Mouse (Mus musculus): ENCODE results near the gene Atp1b3. TPM values are rescaled to one million over a fixed set of nuclear protein-coding genes. Genes with fewer than 3 reads are reported as not detected.

Gene Atp1b3
- total and polyA plus RNA-seq, 2 experiments from 2014 or later: 69.1 to 188 TPM

- Histone ChIP-seq H3K27me3 (ENCODE audit: insufficient read depth, low read length) (no peaks in the 10 kb centered on the region), H3K9me3 (ENCODE audit: low read length) (no peaks in the 10 kb centered on the region), H3K36me3 (ENCODE audit: insufficient read depth, low read length) (peaks cover 10% of the 10 kb centered on the region; the same call in 1 of the 2 replicates), H3K4me2 (ENCODE audit: low read depth, low read length, poor library complexity, severe bottlenecking) (no peak overlapping the region), H3K27ac (ENCODE audit: low read depth, low read length) (no peak overlapping the region), H3K9ac (replicated peaks; ENCODE audit: low read length, poor library complexity, severe bottlenecking) (no peak overlapping the region), H3K4me3 (ENCODE audit: low read depth, low read length) (no peak overlapping the region), H3K4me1 (ENCODE audit: insufficient read depth, low read length) (no peaks in the 10 kb centered on the region)
- ATAC-seq (ENCODE audit: low FRiP score) (no peak), DNase-seq (ENCODE audit: low spot score) (no peak)
- 95% methylated on average over 5 of the region's 5 CpGs for WGBS
- no peak for TF ChIP-seq CTCF (IDR thresholded peaks at IDR 0.05)
These were observed 44.9 kb downstream of the Atp1b3 start for GRCm38 (mm10) chr9:96319333-96319732.

GRCm38 (mm10) chr9:96312074-96312473 lies 52.2 kb downstream of the Atp1b3 start:
- no peak for DNase-seq (ENCODE audit: low spot score)
- 100% methylated on average over 3 of the region's 3 CpGs for WGBS
- Histone ChIP-seq H3K4me2 (ENCODE audit: low read depth, low read length, poor library complexity, severe bottlenecking) (no peak overlapping the region), H3K27me3 (ENCODE audit: insufficient read depth, low read length) (no peaks in the 10 kb centered on the region), H3K9me3 (ENCODE audit: low read length) (no peaks in the 10 kb centered on the region), H3K36me3 (ENCODE audit: insufficient read depth, low read length) (peaks cover 5% of the 10 kb centered on the region; the same call in 1 of the 2 replicates), H3K4me3 (ENCODE audit: low read depth, low read length) (no peak overlapping the region), H3K4me1 (ENCODE audit: insufficient read depth, low read length) (no peaks in the 10 kb centered on the region), H3K9ac (replicated peaks; ENCODE audit: low read length, poor library complexity, severe bottlenecking) (no peak overlapping the region), H3K27ac (ENCODE audit: low read depth, low read length) (no peak overlapping the region)
- no peak for TF ChIP-seq CTCF (IDR thresholded peaks at IDR 0.05)
- ATAC-seq (ENCODE audit: low FRiP score): no peak

DNA sequence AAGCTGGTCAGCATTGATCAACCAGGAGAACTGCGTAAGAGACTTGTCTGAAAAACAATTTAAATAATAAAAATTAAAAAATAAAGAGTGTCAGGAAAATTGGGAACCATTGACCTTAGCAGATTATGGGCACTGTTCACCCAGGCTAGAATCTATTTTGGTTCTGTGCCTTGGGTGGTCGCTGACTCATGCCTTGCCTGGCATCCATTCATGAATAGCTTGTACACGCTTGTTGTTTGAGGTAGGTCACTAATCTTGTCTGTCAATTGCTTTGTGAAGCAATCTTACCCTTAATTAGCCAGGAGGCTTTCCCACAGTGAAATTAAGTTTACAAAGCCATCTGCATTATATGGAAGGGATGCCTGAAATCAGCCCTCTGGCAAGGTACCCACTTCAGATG lies 55.4 kb downstream of the Atp1b3 start:
- DNase-seq (ENCODE audit: low spot score): no peak
- H3K4me2 ChIP-seq (ENCODE audit: low read depth, low read length, poor library complexity, severe bottlenecking): no peak overlapping the region
- H3K27me3 ChIP-seq (ENCODE audit: insufficient read depth, low read length): no peaks in the 10 kb centered on the region
- no peaks in the 10 kb centered on the region for H3K9me3 ChIP-seq (ENCODE audit: low read length)
- peaks cover 3% of the 10 kb centered on the region; the same call in 1 of the 2 replicates for H3K36me3 ChIP-seq (ENCODE audit: insufficient read depth, low read length)
- no peak overlapping the region for H3K27ac ChIP-seq (ENCODE audit: low read depth, low read length)
- no peaks in the 10 kb centered on the region for H3K4me1 ChIP-seq (ENCODE audit: insufficient read depth, low read length)
- WGBS: 66% methylated on average over 3 of the region's 3 CpGs
- no peak for TF ChIP-seq CTCF (IDR thresholded peaks at IDR 0.05)
- no peak overlapping the region for H3K4me3 ChIP-seq (ENCODE audit: low read depth, low read length)
- no peak for ATAC-seq (ENCODE audit: low FRiP score)
- no peak overlapping the region for H3K9ac ChIP-seq (replicated peaks; ENCODE audit: low read length, poor library complexity, severe bottlenecking)

- no peak overlapping the region for H3K27ac ChIP-seq (ENCODE audit: low read depth, low read length)
- H3K4me3 ChIP-seq (ENCODE audit: low read depth, low read length): no peak overlapping the region
- no peaks in the 10 kb centered on the region for H3K27me3 ChIP-seq (ENCODE audit: insufficient read depth, low read length)
- no peak for TF ChIP-seq CTCF (IDR thresholded peaks at IDR 0.05)
- no peaks in the 10 kb centered on the region for H3K9me3 ChIP-seq (ENCODE audit: low read length)
- no peak for ATAC-seq (ENCODE audit: low FRiP score)
- no peaks in the 10 kb centered on the region for H3K4me1 ChIP-seq (ENCODE audit: insufficient read depth, low read length)
- H3K4me2 ChIP-seq (ENCODE audit: low read depth, low read length, poor library complexity, severe bottlenecking): no peak overlapping the region
- H3K36me3 ChIP-seq (ENCODE audit: insufficient read depth, low read length): peaks cover 19% of the 10 kb centered on the region
- WGBS: 88% methylated on average over 3 of the region's 3 CpGs
- DNase-seq (ENCODE audit: low spot score): no peak
- no peak overlapping the region for H3K9ac ChIP-seq (replicated peaks; ENCODE audit: low read length, poor library complexity, severe bottlenecking)
These were observed 64.8 kb downstream of the Atp1b3 start for GRCm38 (mm10) chr9:96299324-96300008.

DNA sequence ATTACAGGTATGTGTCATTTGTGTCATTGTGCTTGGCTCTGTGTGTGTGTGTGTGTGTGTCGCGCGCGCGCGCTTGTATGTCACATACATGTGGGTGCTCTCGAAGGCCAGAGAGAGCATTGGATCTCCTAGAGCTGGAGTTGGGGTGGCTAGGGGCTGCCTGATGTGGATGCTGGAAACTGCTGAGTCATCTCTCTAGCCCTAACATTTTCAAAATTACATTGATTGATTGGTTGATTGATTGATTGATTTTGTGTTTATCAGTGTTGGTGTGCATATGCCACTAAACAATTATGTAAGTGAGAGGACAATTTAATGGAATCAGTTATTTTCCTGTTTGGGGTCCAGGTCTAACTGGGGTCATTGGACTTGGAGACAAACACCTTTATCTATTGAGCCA lies 72.1 kb downstream of the Atp1b3 start:
- no peaks in the 10 kb centered on the region for H3K27me3 ChIP-seq (ENCODE audit: insufficient read depth, low read length)
- no peak overlapping the region for H3K4me3 ChIP-seq (ENCODE audit: low read depth, low read length)
- H3K9me3 ChIP-seq (ENCODE audit: low read length): no peaks in the 10 kb centered on the region
- DNase-seq (ENCODE audit: low spot score) (no peak), ATAC-seq (ENCODE audit: low FRiP score) (no peak)
- peaks cover 9% of the 10 kb centered on the region for H3K36me3 ChIP-seq (ENCODE audit: insufficient read depth, low read length)
- TF ChIP-seq CTCF (IDR thresholded peaks at IDR 0.05): no peak
- WGBS: 98% methylated on average over 7 of the region's 7 CpGs
- H3K4me2 ChIP-seq (ENCODE audit: low read depth, low read length, poor library complexity, severe bottlenecking): no peak overlapping the region
- H3K9ac ChIP-seq (replicated peaks; ENCODE audit: low read length, poor library complexity, severe bottlenecking): no peak overlapping the region
- H3K27ac ChIP-seq (ENCODE audit: low read depth, low read length): no peak overlapping the region
- no peaks in the 10 kb centered on the region for H3K4me1 ChIP-seq (ENCODE audit: insufficient read depth, low read length)

DNA sequence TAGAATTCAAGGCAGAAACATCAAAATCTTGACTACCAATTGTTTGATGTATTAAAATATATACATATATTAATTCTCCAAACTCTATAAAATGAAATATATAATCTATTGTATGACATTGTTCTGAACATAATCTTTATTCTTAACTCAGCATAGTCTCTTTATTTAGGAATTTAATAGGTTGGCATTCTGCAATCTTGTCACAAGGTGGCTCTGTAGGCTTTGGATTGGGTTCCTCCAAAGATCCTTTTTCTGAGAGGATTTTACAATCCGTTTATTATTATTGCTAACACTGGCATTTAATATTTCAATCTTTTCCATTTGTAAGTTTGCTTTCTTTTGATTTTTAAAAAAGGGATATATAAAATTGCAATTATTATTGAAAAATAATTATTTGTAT lies 79.3 kb downstream of the Atp1b3 start:
- TF ChIP-seq CTCF (IDR thresholded peaks at IDR 0.05): peak; percentile 78
- H3K27ac ChIP-seq (ENCODE audit: low read depth, low read length): no peak overlapping the region
- no peaks in the 10 kb centered on the region for H3K27me3 ChIP-seq (ENCODE audit: insufficient read depth, low read length)
- DNase-seq (ENCODE audit: low spot score) (peak; percentile 70), ATAC-seq (ENCODE audit: low FRiP score) (no peak)
- no peaks in the 10 kb centered on the region for H3K36me3 ChIP-seq (ENCODE audit: insufficient read depth, low read length)
- no peak overlapping the region for H3K4me3 ChIP-seq (ENCODE audit: low read depth, low read length)
- H3K4me1 ChIP-seq (ENCODE audit: insufficient read depth, low read length): no peaks in the 10 kb centered on the region
- no peaks in the 10 kb centered on the region for H3K9me3 ChIP-seq (ENCODE audit: low read length)
- no peak overlapping the region for H3K4me2 ChIP-seq (ENCODE audit: low read depth, low read length, poor library complexity, severe bottlenecking)
- WGBS: 12% methylated on average over 1 of the region's 1 CpGs
- no peak overlapping the region for H3K9ac ChIP-seq (replicated peaks; ENCODE audit: low read length, poor library complexity, severe bottlenecking)

Other genes starting within 250 kb of the Atp1b3 start
- 6.3 and 7.4 TPM in 2 replicates for gene Gk5, start 245.1 kb downstream of the Atp1b3 start, total RNA-seq (2014; rRNA removed)
- 1.9 and 2.2 TPM in 2 replicates for gene Gk5, start 245.1 kb downstream of the Atp1b3 start, polyA plus RNA-seq (2015; fragmentation: Nextera tagmentation; extraction: Ambion mirVana)
- 14.0 and 15.7 TPM in 2 replicates for gene Tfdp2, start 168.2 kb downstream of the Atp1b3 start, total RNA-seq (2014; rRNA removed)
- 12.4 and 13.5 TPM in 2 replicates for gene Tfdp2, start 168.2 kb downstream of the Atp1b3 start, polyA plus RNA-seq (2015; fragmentation: Nextera tagmentation; extraction: Ambion mirVana)
- 267 and 406 TPM in 2 replicates for gene Rnf7, start 114.2 kb upstream of the Atp1b3 start, total RNA-seq (2014; rRNA removed)
- gene Rnf7, start 114.2 kb upstream of the Atp1b3 start, polyA plus RNA-seq (2015; fragmentation: Nextera tagmentation; extraction: Ambion mirVana): 215 and 217 TPM in 2 replicates
- gene Gm28729, start 160.8 kb upstream of the Atp1b3 start, total RNA-seq (2014; rRNA removed): 0.57 and 0.60 TPM in 2 replicates
- 0.20 and 0.47 TPM in 2 replicates for gene Gm28729, start 160.8 kb upstream of the Atp1b3 start, polyA plus RNA-seq (2015; fragmentation: Nextera tagmentation; extraction: Ambion mirVana)

Data from midbrain, postnatal 0 days (tissue).